Mouse (Mus musculus): Measurements from ENCODE around the gene Gsdmc3.
"Not testable (repeated sequence)": the region's sequence is repeated elsewhere in the genome, so short reads cannot be mapped to it uniquely, and the experiment has no call there.

DNA sequence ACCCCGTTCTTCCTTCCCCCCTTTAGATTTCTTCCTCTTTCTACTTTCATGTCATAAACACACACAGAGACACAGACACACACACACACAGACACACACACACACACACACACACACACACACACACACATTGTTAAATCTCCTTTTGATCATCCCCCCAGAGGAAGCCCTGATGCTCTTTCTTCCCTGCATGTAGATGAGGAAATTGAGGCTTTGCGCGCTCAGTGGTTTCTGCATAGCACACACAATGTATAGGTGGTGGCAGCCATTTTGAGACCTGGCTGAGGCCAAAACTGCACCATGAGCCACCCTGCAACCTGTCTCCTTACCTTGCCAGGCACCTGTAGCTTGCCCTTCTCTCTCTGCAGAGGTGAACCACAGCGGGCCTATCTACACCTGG is 38.2 kb upstream of the Gsdmc3 start:
- not testable (repeated sequence) for TF ChIP-seq CHD2 (IDR thresholded peaks at IDR 0.05; ENCODE audit: low read length); GATA1 (IDR thresholded peaks at IDR 0.05; ENCODE audit: low read depth, low read length); POLR2A (IDR thresholded peaks at IDR 0.05; ENCODE audit: control insufficient read depth in 1 of 2, insufficient read depth in 1 of 2, low read depth in 1 of 2, low read length in 2 of 2, poor library complexity in 1 of 2); TBP (IDR thresholded peaks at IDR 0.05; ENCODE audit: low read depth, low read length); EP300 (IDR thresholded peaks at IDR 0.05; ENCODE audit: low read depth in 1 of 2, low read length in 2 of 2); ZC3H11A (IDR thresholded peaks at IDR 0.05; ENCODE audit: low read depth, low read length); KAT2A (conservative IDR thresholded peaks at IDR 0.05; ENCODE audit: low read depth, low read length); UBTF (IDR thresholded peaks at IDR 0.05; ENCODE audit: borderline replicate concordance, insufficient read depth, low read depth, low read length); CTCF (IDR thresholded peaks at IDR 0.05 in 2 of 3, conservative IDR thresholded peaks at IDR 0.05 in 1 of 3; ENCODE audit: control insufficient read depth in 1 of 3, insufficient read depth in 1 of 3, low read depth in 2 of 3, low read length in 3 of 3, poor library complexity in 1 of 3, severe bottlenecking in 1 of 3); MAZ (IDR thresholded peaks at IDR 0.05; ENCODE audit: low read depth, low read length); ZKSCAN1 (IDR thresholded peaks at IDR 0.05; ENCODE audit: low read depth, low read length); RCOR1 (IDR thresholded peaks at IDR 0.05; ENCODE audit: low read depth, low read length)
